Comparison of ENCODE assay signal across 18 mouse cellular contexts in genomic region chr10:20700633-20701032, GRCm38 (mm10). TPM values are rescaled to one million over a fixed set of nuclear protein-coding genes. Genes with fewer than 3 reads are reported as not detected.
DNase-seq lines count a peak whose midpoint lies in the region; ATAC-seq and TF ChIP-seq lines count a peak whose summit lies in the region.
"Had no signal": no experiment of that assay in that cellular context is flagged by ENCODE, and none has a peak within 500 bp of the region (broad histone marks: within the 10 kb centered on the region; RNA-seq: fewer than 3 reads in every experiment).

No protein-coding gene starts in this region.

- peak; percentile 42; the same call in 1 of the 2 replicates for ATAC-seq in forebrain, postnatal 0 days
- ATAC-seq in forebrain, embryonic 16.5 days: no peak
- ATAC-seq in lung, embryonic 14.5 days (ENCODE audit: insufficient read depth): peak; percentile 70
- peak; percentile 56; the same call in 1 of the 2 replicates for ATAC-seq in hindbrain, postnatal 0 days
- ATAC-seq in neural tube, embryonic 15.5 days (ENCODE audit: low FRiP score): peak; percentile 41; the same call in 1 of the 2 replicates
- no peak for ATAC-seq in intestine, postnatal 0 days
- ATAC-seq: forebrain, embryonic 13.5 days; Patski had no signal

- H3K36me3 ChIP-seq in forebrain, postnatal 0 days (ENCODE audit: insufficient read depth): no peaks in the 10 kb centered on the region
- no peaks in the 10 kb centered on the region for H3K36me3 ChIP-seq in forebrain, embryonic 16.5 days (ENCODE audit: control insufficient read depth, insufficient read depth)
- no peaks in the 10 kb centered on the region for H3K36me3 ChIP-seq in lung, embryonic 14.5 days (ENCODE audit: insufficient read depth)
- H3K36me3 ChIP-seq in hindbrain, postnatal 0 days (ENCODE audit: insufficient read depth, low read length): no peaks in the 10 kb centered on the region
- H3K36me3 ChIP-seq in neural tube, embryonic 15.5 days: no peaks in the 10 kb centered on the region
- no peaks in the 10 kb centered on the region for H3K36me3 ChIP-seq in intestine, postnatal 0 days (ENCODE audit: control insufficient read depth, insufficient read depth)
- H3K36me3 ChIP-seq: lung, embryonic 15.5 days had no signal

- no peak overlapping the region for H3K4me2 ChIP-seq in forebrain, postnatal 0 days (ENCODE audit: low read depth)
- H3K4me2 ChIP-seq in forebrain, embryonic 16.5 days (ENCODE audit: low read length): no peak overlapping the region
- H3K4me2 ChIP-seq in lung, embryonic 14.5 days: no peak overlapping the region
- no peak overlapping the region for H3K4me2 ChIP-seq in hindbrain, postnatal 0 days (ENCODE audit: low read depth, low read length)
- no peak overlapping the region for H3K4me2 ChIP-seq in neural tube, embryonic 15.5 days
- H3K4me2 ChIP-seq in intestine, postnatal 0 days (replicated peaks; ENCODE audit: low read depth): no peak overlapping the region
- H3K4me2 ChIP-seq: forebrain, embryonic 13.5 days; lung, embryonic 15.5 days had no signal

- WGBS in forebrain, postnatal 0 days: 58% methylated on average over 7 of the region's 7 CpGs
- 73% methylated on average over 7 of the region's 7 CpGs for WGBS in forebrain, embryonic 16.5 days
- 46% methylated on average over 7 of the region's 7 CpGs for WGBS in lung, embryonic 14.5 days
- WGBS in hindbrain, postnatal 0 days: 70% methylated on average over 7 of the region's 7 CpGs
- 67% methylated on average over 7 of the region's 7 CpGs for WGBS in neural tube, embryonic 15.5 days
- WGBS in intestine, postnatal 0 days: 74% methylated on average over 7 of the region's 7 CpGs

- H3K27ac ChIP-seq in forebrain, postnatal 0 days (ENCODE audit: low read depth, low read length): no peak overlapping the region
- H3K27ac ChIP-seq in forebrain, embryonic 16.5 days (ENCODE audit: low read length): no peak overlapping the region
- no peak overlapping the region for H3K27ac ChIP-seq in lung, embryonic 14.5 days (ENCODE audit: low read depth)
- no peak overlapping the region for H3K27ac ChIP-seq in hindbrain, postnatal 0 days
- no peak overlapping the region for H3K27ac ChIP-seq in neural tube, embryonic 15.5 days (replicated peaks)
- H3K27ac ChIP-seq in intestine, postnatal 0 days (ENCODE audit: low read depth, low read length): no peak overlapping the region
- H3K27ac ChIP-seq: forebrain, embryonic 13.5 days; lung, embryonic 15.5 days had no signal

- no peak for TF ChIP-seq CTCF in forebrain, postnatal 0 days (IDR thresholded peaks at IDR 0.05; ENCODE audit: low read depth)
- TF ChIP-seq CTCF in lung, embryonic 14.5 days (IDR thresholded peaks at IDR 0.05; ENCODE audit: low read depth): no peak
- TF ChIP-seq CTCF in hindbrain, postnatal 0 days (IDR thresholded peaks at IDR 0.05; ENCODE audit: low read depth): no peak
- no peak for TF ChIP-seq CTCF in intestine, postnatal 0 days (IDR thresholded peaks at IDR 0.05; ENCODE audit: low read depth)

- H3K4me3 ChIP-seq in forebrain, postnatal 0 days (ENCODE audit: low read depth, low read length): no peak overlapping the region
- no peak overlapping the region for H3K4me3 ChIP-seq in forebrain, embryonic 16.5 days (replicated peaks; ENCODE audit: low read length)
- no peak overlapping the region for H3K4me3 ChIP-seq in lung, embryonic 14.5 days (ENCODE audit: low read depth, low read length)
- no peak overlapping the region for H3K4me3 ChIP-seq in hindbrain, postnatal 0 days (ENCODE audit: low read length)
- no peak overlapping the region for H3K4me3 ChIP-seq in neural tube, embryonic 15.5 days (replicated peaks)
- no peak overlapping the region for H3K4me3 ChIP-seq in intestine, postnatal 0 days (ENCODE audit: low read depth, low read length)
- H3K4me3 ChIP-seq: forebrain, embryonic 13.5 days; lung, embryonic 15.5 days had no signal

- no peaks in the 10 kb centered on the region for H3K4me1 ChIP-seq in forebrain, postnatal 0 days (ENCODE audit: insufficient read depth)
- H3K4me1 ChIP-seq in forebrain, embryonic 16.5 days (replicated peaks; ENCODE audit: control insufficient read depth, insufficient read depth, low read length): no peaks in the 10 kb centered on the region
- no peaks in the 10 kb centered on the region for H3K4me1 ChIP-seq in lung, embryonic 14.5 days (ENCODE audit: insufficient read depth)
- no peaks in the 10 kb centered on the region for H3K4me1 ChIP-seq in hindbrain, postnatal 0 days (ENCODE audit: insufficient read depth, low read length)
- H3K4me1 ChIP-seq in neural tube, embryonic 15.5 days: no peaks in the 10 kb centered on the region
- H3K4me1 ChIP-seq in intestine, postnatal 0 days (replicated peaks; ENCODE audit: control insufficient read depth, insufficient read depth, low read length): no peaks in the 10 kb centered on the region
- H3K4me1 ChIP-seq: forebrain, embryonic 13.5 days; lung, embryonic 15.5 days had no signal

- H3K27me3 ChIP-seq in forebrain, postnatal 0 days (ENCODE audit: insufficient read depth, low read length): no peaks in the 10 kb centered on the region
- no peaks in the 10 kb centered on the region for H3K27me3 ChIP-seq in forebrain, embryonic 16.5 days (replicated peaks; ENCODE audit: control insufficient read depth, insufficient read depth, low read length)
- no peaks in the 10 kb centered on the region for H3K27me3 ChIP-seq in lung, embryonic 14.5 days (ENCODE audit: insufficient read depth, low read length)
- no peaks in the 10 kb centered on the region for H3K27me3 ChIP-seq in hindbrain, postnatal 0 days (ENCODE audit: insufficient read depth, low read length)
- H3K27me3 ChIP-seq in neural tube, embryonic 15.5 days (replicated peaks): no peaks in the 10 kb centered on the region
- no peaks in the 10 kb centered on the region for H3K27me3 ChIP-seq in intestine, postnatal 0 days (replicated peaks; ENCODE audit: control insufficient read depth, insufficient read depth, low read length)
- H3K27me3 ChIP-seq: forebrain, embryonic 13.5 days; lung, embryonic 15.5 days had no signal

- H3K9me3 ChIP-seq in forebrain, postnatal 0 days (ENCODE audit: low read length): no peaks in the 10 kb centered on the region
- no peaks in the 10 kb centered on the region for H3K9me3 ChIP-seq in forebrain, embryonic 16.5 days (ENCODE audit: control insufficient read depth, low read length)
- no peaks in the 10 kb centered on the region for H3K9me3 ChIP-seq in lung, embryonic 14.5 days (ENCODE audit: low read depth, low read length)
- no peaks in the 10 kb centered on the region for H3K9me3 ChIP-seq in hindbrain, postnatal 0 days (ENCODE audit: low read length)
- H3K9me3 ChIP-seq in neural tube, embryonic 15.5 days (replicated peaks): no peaks in the 10 kb centered on the region
- no peaks in the 10 kb centered on the region for H3K9me3 ChIP-seq in intestine, postnatal 0 days (ENCODE audit: control insufficient read depth)
- H3K9me3 ChIP-seq: forebrain, embryonic 13.5 days; lung, embryonic 15.5 days had no signal

- no peak overlapping the region for H3K9ac ChIP-seq in forebrain, postnatal 0 days
- H3K9ac ChIP-seq in forebrain, embryonic 16.5 days (replicated peaks; ENCODE audit: low read depth, low read length): no peak overlapping the region
- H3K9ac ChIP-seq in lung, embryonic 14.5 days: no peak overlapping the region
- H3K9ac ChIP-seq in hindbrain, postnatal 0 days (replicated peaks; ENCODE audit: low read length): no peak overlapping the region
- H3K9ac ChIP-seq in neural tube, embryonic 15.5 days (replicated peaks): no peak overlapping the region
- H3K9ac ChIP-seq in intestine, postnatal 0 days (ENCODE audit: low read depth, low read length): no peak overlapping the region
- H3K9ac ChIP-seq: forebrain, embryonic 13.5 days; lung, embryonic 15.5 days had no signal

- peak; percentile 3 for DNase-seq in forebrain, postnatal 0 days
- DNase-seq in lung, embryonic 14.5 days: peak; percentile 46
- no peak for DNase-seq in lung, postnatal 25 days (ENCODE audit: low spot score)
- DNase-seq in hindbrain, postnatal 0 days (ENCODE audit: low spot score): no peak
- DNase-seq in gastrocnemius, adult 18-20 months (ENCODE audit: low spot score): no peak
- DNase-seq: cerebellum, adult 8-10 months; gastrocnemius, postnatal 10 days; kidney, adult 8-10 months; layer of hippocampus, postnatal 36 days; right cerebral cortex, postnatal 4 days; thymus, postnatal 25 days had no signal

RNA-seq across cellular contexts. Expression of gene Pde7b, which starts 24.2 kb away (rescaled TPM):
- 8.7 and 9.4 TPM in 2 replicates for total RNA-seq in forebrain, postnatal 0 days (2014; rRNA removed)
- 0.88 and 2.4 TPM in 2 replicates for polyA plus RNA-seq in forebrain, postnatal 0 days (2015; fragmentation: Nextera tagmentation; extraction: Ambion mirVana)
- polyA plus RNA-seq in forebrain, embryonic 16.5 days (2015; fragmentation: Nextera tagmentation; extraction: Ambion mirVana): 2.8 and 4.5 TPM in 2 replicates
- polyA plus RNA-seq in lung, embryonic 14.5 days (2014; fragmentation: Nextera tagmentation; extraction: Ambion mirVana): 3.3 TPM in 2 replicates
- total RNA-seq in hindbrain, postnatal 0 days (2014; rRNA removed): 7.3 and 7.9 TPM in 2 replicates
- 2.3 and 2.6 TPM in 2 replicates for polyA plus RNA-seq in hindbrain, postnatal 0 days (2015; fragmentation: Nextera tagmentation; extraction: Ambion mirVana)
- 3.7 and 3.9 TPM in 2 replicates for polyA plus RNA-seq in neural tube, embryonic 15.5 days (2015; fragmentation: Nextera tagmentation; extraction: Ambion mirVana)
- 1.5 and 2.8 TPM in 2 replicates for polyA plus RNA-seq in intestine, postnatal 0 days (2015; fragmentation: Nextera tagmentation; extraction: Ambion mirVana)
- 10 to 100 TPM; 37.2 to 37.9 TPM for total RNA-seq in gastrocnemius, adult 18-20 months (2021)
- total RNA-seq: megakaryocyte-erythroid progenitor cell, adult 5-6 weeks had no signal

Comparison
In these comparisons a context has a peak if more than half of its experiments do, and no peak if none do; other contexts are left out.
1. ATAC-seq: peak in forebrain, postnatal 0 days (single experiment), lung, embryonic 14.5 days (single experiment), hindbrain, postnatal 0 days (single experiment) and neural tube, embryonic 15.5 days (single experiment); none in forebrain, embryonic 16.5 days (single experiment) and intestine, postnatal 0 days (single experiment).
2. DNase-seq: peak in forebrain, postnatal 0 days (single experiment) and lung, embryonic 14.5 days (single experiment); none in lung, postnatal 25 days (single experiment), hindbrain, postnatal 0 days (single experiment) and gastrocnemius, adult 18-20 months (single experiment).